Mouse (Mus musculus) myocyte (in vitro differentiated cells): ENCODE measurements around the gene Hnrnpl. TPM values are rescaled to one million over a fixed set of nuclear protein-coding genes. Genes with fewer than 3 reads are reported as not detected.

ENCODE experiments used
- H3K27me3 ChIP-seq: one replicate; pipeline ENCODE4 v1.6.1; 2011; ENCODE audit not compliant: control insufficient read depth, insufficient read depth, insufficient read length
- H3K36me3 ChIP-seq: one replicate; pipeline ENCODE4 v1.6.1; 2011; ENCODE audit not compliant: control insufficient read depth, insufficient read depth
- H3K4me2 ChIP-seq: one replicate; pipeline ENCODE4 v1.6.1; 2011; ENCODE audit warnings: low read depth, control low read depth
- H3K4me3 ChIP-seq: one replicate; pipeline ENCODE4 v1.5.1; 2011; ENCODE audit warnings: mild to moderate bottlenecking, control low read depth, moderate library complexity
- H3K79me2 ChIP-seq: one replicate; pipeline ENCODE4 v1.6.1; 2011; ENCODE audit not compliant: control insufficient read depth, insufficient read depth
- H3ac ChIP-seq: one replicate; pipeline ENCODE4 v1.6.1; 2011; ENCODE audit not compliant: control insufficient read depth, insufficient read length
- CEBPB ChIP-seq: IDR thresholded peaks from 2 replicates; pipeline ENCODE4 v1.6.1; 2011; ENCODE audit warnings: mild to moderate bottlenecking, moderate library complexity; ENCODE audit not compliant: poor library complexity, insufficient read depth, severe bottlenecking
- E2F4 ChIP-seq: IDR thresholded peaks from one replicate; pipeline ENCODE4 v1.6.1; 2011; ENCODE audit warnings: mild to moderate bottlenecking, control low read depth, moderate library complexity; ENCODE audit not compliant: insufficient read depth
- MAX ChIP-seq: IDR thresholded peaks from one replicate; pipeline ENCODE4 v1.6.1; 2011; ENCODE audit warnings: low read depth, mild to moderate bottlenecking, control low read depth
- MYOD1 ChIP-seq, 3 experiments: IDR thresholded peaks; one replicate each; pipeline ENCODE4 v1.6.1; 2011; ENCODE audit warnings: control low read depth in 2 of 3, low read depth in 2 of 3, mild to moderate bottlenecking in 2 of 3, moderate library complexity in 1 of 3; ENCODE audit not compliant: insufficient read length in 2 of 3, control insufficient read depth in 1 of 3
- MYOG ChIP-seq, 3 experiments: IDR thresholded peaks; one replicate each; pipeline ENCODE4 v1.6.1; 2011; ENCODE audit warnings: control low read depth in 2 of 3, low read depth in 2 of 3, mild to moderate bottlenecking in 2 of 3; ENCODE audit not compliant: insufficient read length in 2 of 3, control insufficient read depth in 1 of 3, insufficient read depth in 1 of 3
- POLR2A ChIP-seq: IDR thresholded peaks from one replicate; pipeline ENCODE4 v1.6.1; 2011; ENCODE audit warnings: low read depth, mild to moderate bottlenecking, control low read depth, moderate library complexity; ENCODE audit not compliant: insufficient read length
- POLR2AphosphoS2 ChIP-seq: IDR thresholded peaks from one replicate; pipeline ENCODE4 v1.6.1; 2011; ENCODE audit warnings: low read depth, control low read depth; ENCODE audit not compliant: insufficient read length
- REST ChIP-seq: IDR thresholded peaks from one replicate; pipeline ENCODE4 v1.6.1; 2011; ENCODE audit warnings: mild to moderate bottlenecking, control low read depth, moderate library complexity; ENCODE audit not compliant: insufficient read depth, insufficient read length
- SRF ChIP-seq: IDR thresholded peaks from one replicate; pipeline ENCODE4 v1.6.1; 2011; ENCODE audit warnings: low read depth; ENCODE audit not compliant: control insufficient read depth, insufficient read length
- TCF12 ChIP-seq: IDR thresholded peaks from one replicate; pipeline ENCODE4 v1.6.1; 2011; ENCODE audit warnings: mild to moderate bottlenecking, control low read depth; ENCODE audit not compliant: poor library complexity, insufficient read depth, severe bottlenecking
- TCF3 ChIP-seq: IDR thresholded peaks from one replicate; pipeline ENCODE4 v1.6.1; 2011; ENCODE audit warnings: low read depth, control low read depth; ENCODE audit not compliant: insufficient read length
- USF1 ChIP-seq: IDR thresholded peaks from one replicate; pipeline ENCODE4 v1.6.1; 2011; ENCODE audit warnings: low read depth, mild to moderate bottlenecking, control low read depth, moderate library complexity
- polyA plus RNA-seq: library from polyadenylated mRNA; unstranded; fragments of >200 nt; fragmentation: generic; extraction: Trizol; gene quantifications from one replicate; pipeline ENCODE4 v1.2.1, GENCODE M21; 2012; ENCODE audit warnings: missing spikeins

Hnrnpl gene
- polyA plus RNA-seq, 1 experiment = 230 TPM

DNA sequence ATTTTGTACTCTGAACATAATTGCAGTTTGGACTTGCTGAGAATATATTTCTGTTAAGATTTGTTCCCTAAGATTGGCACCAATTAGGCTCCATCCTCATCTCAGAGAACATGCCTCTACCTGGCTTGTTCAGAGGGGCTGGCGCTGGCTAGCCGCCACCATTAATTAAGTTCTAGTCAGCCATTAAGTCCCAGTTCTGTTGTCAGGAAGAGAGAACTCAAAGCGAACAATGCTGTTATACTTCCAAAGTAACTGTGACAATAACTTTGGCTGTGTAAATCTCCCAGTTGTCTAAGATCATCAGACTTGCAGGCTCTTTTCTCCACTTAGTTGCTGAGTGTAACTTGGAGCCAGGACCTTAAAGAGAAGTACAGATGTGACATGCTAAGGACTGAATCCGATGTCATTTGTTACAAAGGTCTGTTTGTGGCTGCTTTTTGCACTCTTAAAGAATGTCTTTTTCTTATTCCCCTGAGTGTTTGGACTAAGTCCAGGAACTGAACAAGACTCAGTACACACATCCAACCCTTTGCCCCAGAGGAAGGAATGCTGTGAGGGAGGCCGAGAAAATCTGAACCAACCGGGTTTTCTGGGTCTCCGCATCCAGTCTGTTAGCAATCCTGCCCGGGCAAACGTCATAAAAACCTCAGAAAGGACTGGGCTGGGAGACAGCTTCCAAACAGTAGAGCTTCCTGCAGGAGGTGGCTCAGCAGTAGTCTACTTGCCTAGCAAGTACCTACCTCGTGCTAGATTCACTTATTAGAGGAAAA, 6.3 kb upstream of the Hnrnpl start:
- H3K4me3 ChIP-seq = no peak overlapping the region
- no peak overlapping the region for H3ac ChIP-seq
- TF ChIP-seq USF1 = no peak
- H3K4me2 ChIP-seq = peak overlapping the region; percentile 13
- H3K27me3 ChIP-seq = no peaks in the 10 kb centered on the region
- no peaks in the 10 kb centered on the region for H3K36me3 ChIP-seq
- H3K79me2 ChIP-seq = no peaks in the 10 kb centered on the region

DNA sequence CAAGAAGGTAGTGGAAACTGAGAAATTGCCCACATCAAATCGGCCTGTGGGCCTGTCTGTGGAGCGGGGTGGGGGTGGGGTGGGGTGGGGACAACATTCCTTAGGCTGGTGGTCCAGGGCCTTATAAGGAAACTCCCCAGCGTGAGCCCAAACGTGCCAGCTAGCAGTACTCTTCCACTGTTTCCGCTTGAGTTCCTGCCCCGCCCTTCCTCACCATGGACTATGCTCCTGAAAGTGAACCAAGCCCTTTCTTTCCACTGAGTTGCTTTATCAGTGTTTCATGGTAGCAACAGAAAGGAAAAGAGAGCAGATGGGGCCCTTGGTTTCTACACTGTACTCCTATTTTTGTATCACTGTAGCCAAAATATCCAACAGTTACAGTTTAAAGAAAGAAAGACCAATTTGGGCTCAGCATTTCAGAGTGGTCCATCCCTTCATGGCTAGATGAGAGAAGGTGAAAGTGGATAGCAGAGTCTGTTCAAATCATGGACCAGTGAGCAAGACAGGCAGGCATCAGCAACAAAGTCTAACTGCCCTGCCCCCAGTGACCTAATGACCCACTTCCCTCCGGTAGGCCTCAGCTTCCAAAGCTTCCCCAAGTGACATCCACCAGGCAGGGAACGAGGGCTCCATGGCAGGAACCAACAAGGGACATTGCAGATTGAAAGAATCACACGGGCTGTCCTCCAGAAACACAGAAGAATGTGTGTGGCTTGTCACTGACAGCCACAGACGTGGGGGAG, 5.3 kb upstream of the Hnrnpl start:
- no peak overlapping the region for H3K4me2 ChIP-seq
- no peak overlapping the region for H3ac ChIP-seq
- H3K79me2 ChIP-seq = no peaks in the 10 kb centered on the region
- TF ChIP-seq MAX (no peak), POLR2A (no peak), USF1 (no peak), TCF12 (no peak), POLR2AphosphoS2 (no peak), SRF (no peak), E2F4 (no peak), MYOD1 (IDR thresholded peaks at IDR 0.05; ENCODE audit: control insufficient read depth in 1 of 3, insufficient read length in 2 of 3, low read depth in 2 of 3) (no peak), REST (no peak), MYOG (IDR thresholded peaks at IDR 0.05; ENCODE audit: control insufficient read depth in 1 of 3, insufficient read depth in 1 of 3, insufficient read length in 2 of 3, low read depth in 2 of 3) (no peak), CEBPB (no peak), TCF3 (no peak)
- H3K27me3 ChIP-seq = no peaks in the 10 kb centered on the region
- H3K36me3 ChIP-seq = no peaks in the 10 kb centered on the region
- H3K4me3 ChIP-seq = no peak overlapping the region

DNA sequence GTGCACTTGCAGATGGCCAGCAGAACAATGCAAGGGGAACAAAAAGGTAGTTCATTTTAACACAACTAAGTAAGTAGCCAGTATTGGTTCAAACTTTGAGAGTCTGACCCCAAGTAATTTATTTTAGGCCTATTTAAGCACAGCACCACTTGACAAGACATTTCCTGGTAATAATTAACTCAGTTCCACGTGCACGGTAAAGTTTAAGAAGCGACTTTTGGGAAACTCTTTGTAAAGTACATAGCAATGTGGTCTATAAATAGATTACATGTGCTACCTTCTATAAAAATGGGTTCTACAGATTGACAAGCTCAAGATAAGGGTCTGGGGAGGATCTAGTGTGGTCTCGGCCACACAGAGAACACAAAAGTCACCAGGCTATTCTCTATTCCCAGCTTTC, 4.6 kb upstream of the Hnrnpl start:
- no peaks in the 10 kb centered on the region for H3K79me2 ChIP-seq
- H3ac ChIP-seq = no peak overlapping the region
- H3K4me3 ChIP-seq = no peak overlapping the region
- no peak overlapping the region for H3K4me2 ChIP-seq
- no peaks in the 10 kb centered on the region for H3K27me3 ChIP-seq
- no peaks in the 10 kb centered on the region for H3K36me3 ChIP-seq
- TF ChIP-seq MYOD1 (IDR thresholded peaks at IDR 0.05; ENCODE audit: control insufficient read depth in 1 of 3, insufficient read length in 2 of 3, low read depth in 2 of 3) (no peak), CEBPB (no peak), SRF (no peak), USF1 (no peak), MYOG (IDR thresholded peaks at IDR 0.05; ENCODE audit: control insufficient read depth in 1 of 3, insufficient read depth in 1 of 3, insufficient read length in 2 of 3, low read depth in 2 of 3) (no peak), E2F4 (no peak), TCF12 (no peak)

DNA sequence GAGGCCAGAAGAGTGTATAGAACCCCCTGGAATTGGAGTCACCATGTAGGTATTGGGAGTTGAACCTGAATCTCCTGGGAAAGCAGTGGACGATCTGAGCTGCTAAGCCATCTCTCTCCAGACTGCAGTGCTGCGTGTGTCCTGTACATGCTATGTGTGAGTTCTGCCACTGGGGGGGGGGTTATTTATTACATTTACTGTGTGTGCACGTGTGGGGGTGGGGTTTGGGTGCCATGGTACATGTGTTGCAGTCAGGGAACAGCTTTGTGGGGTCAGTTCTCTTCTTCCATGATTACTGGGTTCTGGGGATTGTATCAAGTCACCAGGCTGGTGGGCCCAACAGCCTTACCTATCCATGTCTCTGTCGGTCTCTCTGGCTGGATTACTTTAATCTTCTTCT, 1.5 kb upstream of the Hnrnpl start:
- H3K27me3 ChIP-seq = no peaks in the 10 kb centered on the region
- no peak for TF ChIP-seq POLR2A
- no peak for TF ChIP-seq SRF
- TF ChIP-seq CEBPB = no peak
- no peak for TF ChIP-seq MYOG (IDR thresholded peaks at IDR 0.05; ENCODE audit: control insufficient read depth in 1 of 3, insufficient read depth in 1 of 3, insufficient read length in 2 of 3, low read depth in 2 of 3)
- no peak for TF ChIP-seq POLR2AphosphoS2
- TF ChIP-seq MYOD1 (IDR thresholded peaks at IDR 0.05; ENCODE audit: control insufficient read depth in 1 of 3, insufficient read length in 2 of 3, low read depth in 2 of 3) = no peak
- TF ChIP-seq MAX = no peak
- TF ChIP-seq TCF3 = no peak
- TF ChIP-seq E2F4 = no peak
- no peak for TF ChIP-seq REST
- TF ChIP-seq TCF12 = no peak
- TF ChIP-seq USF1 = no peak
- peaks cover 6% of the 10 kb centered on the region for H3K79me2 ChIP-seq
- no peak overlapping the region for H3ac ChIP-seq
- H3K36me3 ChIP-seq = peaks cover 2% of the 10 kb centered on the region
- no peak overlapping the region for H3K4me3 ChIP-seq
- no peak overlapping the region for H3K4me2 ChIP-seq

DNA sequence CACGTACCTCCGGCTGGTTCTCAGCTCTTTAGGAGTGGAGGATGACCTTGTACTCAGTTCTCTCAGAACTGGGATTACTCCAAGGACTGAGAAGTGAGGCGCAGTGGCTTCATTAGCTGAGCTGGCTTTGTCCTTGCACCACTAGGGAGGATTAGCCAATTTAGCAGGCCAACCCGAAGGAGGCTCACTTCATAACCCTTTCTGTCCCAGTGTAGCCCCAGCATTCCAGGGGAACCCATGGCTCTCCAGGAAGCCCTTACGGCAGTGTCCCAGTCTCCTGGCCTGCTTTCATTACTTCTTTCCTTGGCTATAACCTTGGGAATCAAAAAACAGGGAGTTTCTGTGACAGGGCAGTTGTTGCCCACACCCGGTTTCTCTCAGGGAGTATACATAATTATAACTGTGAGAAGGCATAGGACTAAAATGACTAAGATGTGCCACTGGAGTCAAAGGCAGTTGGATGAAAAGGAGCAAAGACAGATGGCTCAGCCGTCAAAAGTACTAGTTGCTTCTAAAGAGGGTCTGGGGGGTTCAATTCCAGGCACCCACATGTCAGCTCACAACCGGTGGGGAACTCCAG, 610 bp upstream of the Hnrnpl start:
- Histone ChIP-seq H3K4me3 (peak overlapping the region; percentile 67), H3ac (peak overlapping the region; percentile 95), H3K4me2 (peak overlapping the region; percentile 99), H3K36me3 (peaks cover 4% of the 10 kb centered on the region), H3K27me3 (no peaks in the 10 kb centered on the region), H3K79me2 (peaks cover 14% of the 10 kb centered on the region)
- TF ChIP-seq POLR2A = no peak
- TF ChIP-seq MAX = no peak
- TF ChIP-seq CEBPB = no peak
- TF ChIP-seq TCF12 = no peak
- no peak for TF ChIP-seq USF1
- TF ChIP-seq E2F4 = no peak
- TF ChIP-seq TCF3 = no peak
- no peak for TF ChIP-seq SRF
- TF ChIP-seq MYOG (IDR thresholded peaks at IDR 0.05; ENCODE audit: control insufficient read depth in 1 of 3, insufficient read depth in 1 of 3, insufficient read length in 2 of 3, low read depth in 2 of 3) = no peak
- no peak for TF ChIP-seq MYOD1 (IDR thresholded peaks at IDR 0.05; ENCODE audit: control insufficient read depth in 1 of 3, insufficient read length in 2 of 3, low read depth in 2 of 3)
- TF ChIP-seq REST = no peak
- TF ChIP-seq POLR2AphosphoS2 = no peak
